Mouse (Mus musculus) myocyte (in vitro differentiated cells): Measurements from ENCODE around the gene Col3a1. TPM values are rescaled to one million over a fixed set of nuclear protein-coding genes. Genes with fewer than 3 reads are reported as not detected.

Experiments used
- H3K27me3 ChIP-seq: one replicate; pipeline ENCODE4 v1.6.1; 2011; ENCODE audit not compliant: control insufficient read depth, insufficient read depth, insufficient read length
- H3K36me3 ChIP-seq: one replicate; pipeline ENCODE4 v1.6.1; 2011; ENCODE audit not compliant: control insufficient read depth, insufficient read depth
- H3K4me2 ChIP-seq: one replicate; pipeline ENCODE4 v1.6.1; 2011; ENCODE audit warnings: low read depth, control low read depth
- H3K4me3 ChIP-seq: one replicate; pipeline ENCODE4 v1.5.1; 2011; ENCODE audit warnings: mild to moderate bottlenecking, control low read depth, moderate library complexity
- H3K79me2 ChIP-seq: one replicate; pipeline ENCODE4 v1.6.1; 2011; ENCODE audit not compliant: control insufficient read depth, insufficient read depth
- H3ac ChIP-seq: one replicate; pipeline ENCODE4 v1.6.1; 2011; ENCODE audit not compliant: control insufficient read depth, insufficient read length
- CEBPB ChIP-seq: IDR thresholded peaks from 2 replicates; pipeline ENCODE4 v1.6.1; 2011; ENCODE audit warnings: mild to moderate bottlenecking, moderate library complexity; ENCODE audit not compliant: poor library complexity, insufficient read depth, severe bottlenecking
- E2F4 ChIP-seq: IDR thresholded peaks from one replicate; pipeline ENCODE4 v1.6.1; 2011; ENCODE audit warnings: mild to moderate bottlenecking, control low read depth, moderate library complexity; ENCODE audit not compliant: insufficient read depth
- MAX ChIP-seq: IDR thresholded peaks from one replicate; pipeline ENCODE4 v1.6.1; 2011; ENCODE audit warnings: low read depth, mild to moderate bottlenecking, control low read depth
- MYOD1 ChIP-seq, 3 experiments: IDR thresholded peaks; one replicate each; pipeline ENCODE4 v1.6.1; 2011; ENCODE audit warnings: control low read depth in 2 of 3, low read depth in 2 of 3, mild to moderate bottlenecking in 2 of 3, moderate library complexity in 1 of 3; ENCODE audit not compliant: insufficient read length in 2 of 3, control insufficient read depth in 1 of 3
- MYOG ChIP-seq, 3 experiments: IDR thresholded peaks; one replicate each; pipeline ENCODE4 v1.6.1; 2011; ENCODE audit warnings: control low read depth in 2 of 3, low read depth in 2 of 3, mild to moderate bottlenecking in 2 of 3; ENCODE audit not compliant: insufficient read length in 2 of 3, control insufficient read depth in 1 of 3, insufficient read depth in 1 of 3
- POLR2A ChIP-seq: IDR thresholded peaks from one replicate; pipeline ENCODE4 v1.6.1; 2011; ENCODE audit warnings: low read depth, mild to moderate bottlenecking, control low read depth, moderate library complexity; ENCODE audit not compliant: insufficient read length
- POLR2AphosphoS2 ChIP-seq: IDR thresholded peaks from one replicate; pipeline ENCODE4 v1.6.1; 2011; ENCODE audit warnings: low read depth, control low read depth; ENCODE audit not compliant: insufficient read length
- REST ChIP-seq: IDR thresholded peaks from one replicate; pipeline ENCODE4 v1.6.1; 2011; ENCODE audit warnings: mild to moderate bottlenecking, control low read depth, moderate library complexity; ENCODE audit not compliant: insufficient read depth, insufficient read length
- SRF ChIP-seq: IDR thresholded peaks from one replicate; pipeline ENCODE4 v1.6.1; 2011; ENCODE audit warnings: low read depth; ENCODE audit not compliant: control insufficient read depth, insufficient read length
- TCF12 ChIP-seq: IDR thresholded peaks from one replicate; pipeline ENCODE4 v1.6.1; 2011; ENCODE audit warnings: mild to moderate bottlenecking, control low read depth; ENCODE audit not compliant: poor library complexity, insufficient read depth, severe bottlenecking
- TCF3 ChIP-seq: IDR thresholded peaks from one replicate; pipeline ENCODE4 v1.6.1; 2011; ENCODE audit warnings: low read depth, control low read depth; ENCODE audit not compliant: insufficient read length
- USF1 ChIP-seq: IDR thresholded peaks from one replicate; pipeline ENCODE4 v1.6.1; 2011; ENCODE audit warnings: low read depth, mild to moderate bottlenecking, control low read depth, moderate library complexity
- polyA plus RNA-seq: library from polyadenylated mRNA; unstranded; fragments of >200 nt; fragmentation: generic; extraction: Trizol; gene quantifications from one replicate; pipeline ENCODE4 v1.2.1, GENCODE M21; 2012; ENCODE audit warnings: missing spikeins

Col3a1 gene
- polyA plus RNA-seq, 1 experiment, result 708 TPM

- Histone ChIP-seq H3K27me3 (no peaks in the 10 kb centered on the region), H3K36me3 (no peaks in the 10 kb centered on the region), H3K4me2 (peak overlapping the region; percentile 31), H3K4me3 (no peak overlapping the region), H3K79me2 (no peaks in the 10 kb centered on the region), H3ac (no peak overlapping the region)
- TF ChIP-seq E2F4, result no peak
- no peak for TF ChIP-seq CEBPB
- no peak for TF ChIP-seq USF1
- no peak for TF ChIP-seq MYOG (IDR thresholded peaks at IDR 0.05; ENCODE audit: control insufficient read depth in 1 of 3, insufficient read depth in 1 of 3, insufficient read length in 2 of 3, low read depth in 2 of 3)
- TF ChIP-seq REST, result no peak
- no peak for TF ChIP-seq TCF12
- no peak for TF ChIP-seq POLR2AphosphoS2
- no peak for TF ChIP-seq POLR2A
- no peak for TF ChIP-seq MAX
- no peak for TF ChIP-seq SRF
- no peak for TF ChIP-seq MYOD1 (IDR thresholded peaks at IDR 0.05; ENCODE audit: control insufficient read depth in 1 of 3, insufficient read length in 2 of 3, low read depth in 2 of 3)
- TF ChIP-seq TCF3, result no peak
Observed at GRCm38 (mm10) chr1:45299394-45300119, 11.8 kb upstream of the Col3a1 start.

- Histone ChIP-seq H3K36me3 (no peaks in the 10 kb centered on the region), H3K4me2 (peak overlapping the region; percentile 20), H3K79me2 (no peaks in the 10 kb centered on the region), H3ac (no peak overlapping the region), H3K4me3 (no peak overlapping the region), H3K27me3 (no peaks in the 10 kb centered on the region)
- TF ChIP-seq POLR2AphosphoS2 (no peak), MYOD1 (IDR thresholded peaks at IDR 0.05; ENCODE audit: control insufficient read depth in 1 of 3, insufficient read length in 2 of 3, low read depth in 2 of 3) (peak in 2 of 3 experiments; percentile 18 to 23)
Observed at GRCm38 (mm10) chr1:45304273-45304672, 7.1 kb upstream of the Col3a1 start.

DNA sequence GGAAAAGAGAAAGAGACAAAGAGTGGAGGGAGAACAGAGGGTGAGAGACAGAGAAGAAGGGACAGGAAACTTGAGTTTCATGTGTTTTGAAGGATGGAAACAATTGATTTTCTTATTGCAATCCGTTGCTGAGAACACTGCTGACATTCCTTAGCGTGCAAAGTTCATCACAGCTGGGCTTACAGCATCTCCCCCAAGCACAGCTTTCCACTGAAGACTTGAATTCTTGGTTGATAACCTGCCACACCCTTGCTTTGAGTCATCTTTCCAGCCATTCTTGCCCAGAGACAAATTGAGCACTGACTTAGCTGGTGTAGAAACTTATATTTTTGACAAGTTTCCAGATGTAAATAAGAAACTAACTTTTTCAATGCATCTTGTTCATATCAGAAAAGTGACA is 2.3 kb upstream of the Col3a1 start:
- no peak overlapping the region for H3K4me3 ChIP-seq

DNA sequence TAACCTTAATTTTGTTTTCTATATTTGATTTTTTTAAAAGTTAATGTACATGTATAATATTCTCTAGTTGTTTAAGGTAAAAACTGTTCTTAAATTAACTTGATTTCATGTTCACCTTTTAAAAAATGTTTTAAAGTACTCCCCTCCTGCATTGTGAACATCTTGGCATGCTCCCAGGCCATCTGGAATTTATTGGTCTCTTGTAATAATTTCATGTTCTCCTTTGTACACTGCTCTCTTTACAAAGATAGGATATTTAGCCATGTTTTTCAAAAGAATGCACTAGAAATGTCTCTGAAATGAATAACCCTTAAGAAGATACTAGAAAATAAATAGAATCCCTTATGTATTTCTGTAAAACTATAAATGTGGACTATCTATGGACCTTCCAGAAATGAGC is 624 bp downstream of the Col3a1 start:
- Histone ChIP-seq H3K4me2 (peak overlapping the region; percentile 74), H3K36me3 (peaks cover 13% of the 10 kb centered on the region), H3K27me3 (no peaks in the 10 kb centered on the region), H3K79me2 (peaks cover 51% of the 10 kb centered on the region), H3K4me3 (peak overlapping the region; percentile 40), H3ac (no peak overlapping the region)
- TF ChIP-seq POLR2A, result no peak
- no peak for TF ChIP-seq USF1
- no peak for TF ChIP-seq REST
- no peak for TF ChIP-seq TCF12
- TF ChIP-seq MYOG (IDR thresholded peaks at IDR 0.05; ENCODE audit: control insufficient read depth in 1 of 3, insufficient read depth in 1 of 3, insufficient read length in 2 of 3, low read depth in 2 of 3), result no peak
- no peak for TF ChIP-seq SRF
- no peak for TF ChIP-seq CEBPB
- no peak for TF ChIP-seq E2F4
- TF ChIP-seq TCF3, result no peak
- no peak for TF ChIP-seq POLR2AphosphoS2
- no peak for TF ChIP-seq MAX
- TF ChIP-seq MYOD1 (IDR thresholded peaks at IDR 0.05; ENCODE audit: control insufficient read depth in 1 of 3, insufficient read length in 2 of 3, low read depth in 2 of 3), result no peak

More for the DNA sequence above, 2.3 kb upstream of the Col3a1 start:
- no peaks in the 10 kb centered on the region for H3K27me3 ChIP-seq
- peaks cover 21% of the 10 kb centered on the region for H3K79me2 ChIP-seq
- TF ChIP-seq SRF (no peak), POLR2AphosphoS2 (no peak), REST (no peak), MYOD1 (IDR thresholded peaks at IDR 0.05; ENCODE audit: control insufficient read depth in 1 of 3, insufficient read length in 2 of 3, low read depth in 2 of 3) (peak in 1 of 3 experiments; percentile 25), CEBPB (0 out of 2 replicates have a peak, but pooled peaks have one; percentile 48), MYOG (IDR thresholded peaks at IDR 0.05; ENCODE audit: control insufficient read depth in 1 of 3, insufficient read depth in 1 of 3, insufficient read length in 2 of 3, low read depth in 2 of 3) (no peak), USF1 (no peak)
- H3K36me3 ChIP-seq, result no peaks in the 10 kb centered on the region
- H3K4me2 ChIP-seq, result peak overlapping the region; percentile 66
- H3ac ChIP-seq, result no peak overlapping the region

DNA sequence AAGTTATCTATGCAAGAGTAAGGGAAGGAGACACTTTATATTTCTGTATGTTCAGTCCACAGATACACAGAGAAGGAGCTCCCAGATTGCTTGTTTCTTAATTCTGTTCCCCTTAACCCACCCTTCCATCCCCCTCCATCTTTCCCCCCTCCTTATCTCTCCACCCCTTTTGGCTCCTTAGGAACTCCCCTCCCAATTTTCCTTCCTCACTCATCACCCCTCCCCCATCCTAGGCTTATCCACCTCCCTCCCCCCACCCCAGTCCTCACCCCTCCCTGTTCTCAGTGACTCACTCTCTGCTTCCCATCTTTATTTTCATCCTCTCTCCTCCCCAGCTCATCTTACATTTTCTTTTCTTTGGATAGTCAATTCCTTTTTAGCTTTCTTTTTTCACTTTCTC is 1.5 kb downstream of the Col3a1 start:
- TF ChIP-seq MYOD1 (IDR thresholded peaks at IDR 0.05; ENCODE audit: control insufficient read depth in 1 of 3, insufficient read length in 2 of 3, low read depth in 2 of 3) (no peak), REST (no peak), POLR2A (no peak), SRF (no peak), POLR2AphosphoS2 (no peak), MAX (no peak), TCF12 (no peak), MYOG (IDR thresholded peaks at IDR 0.05; ENCODE audit: control insufficient read depth in 1 of 3, insufficient read depth in 1 of 3, insufficient read length in 2 of 3, low read depth in 2 of 3) (no peak), CEBPB (no peak), E2F4 (no peak), USF1 (no peak), TCF3 (no peak)
- peaks cover 60% of the 10 kb centered on the region for H3K79me2 ChIP-seq
- H3K4me2 ChIP-seq, result peak overlapping the region; percentile 74

More for the DNA sequence above, 1.5 kb downstream of the Col3a1 start:
- Histone ChIP-seq H3ac (no peak overlapping the region), H3K27me3 (no peaks in the 10 kb centered on the region), H3K36me3 (peaks cover 18% of the 10 kb centered on the region), H3K4me3 (peak overlapping the region; percentile 40)
